Mouse (Mus musculus) C2C12 (cell line): Measurements from ENCODE around the gene Ggn.

ENCODE experiments used
- CTCF ChIP-seq: IDR thresholded peaks from one replicate; pipeline ENCODE4 v1.5.1; 2011; ENCODE audit not compliant: control insufficient read depth, insufficient read depth, insufficient read length
- MAX ChIP-seq: IDR thresholded peaks from one replicate; pipeline ENCODE4 v1.6.1; 2011; ENCODE audit warnings: mild to moderate bottlenecking, control low read depth
- MYOD1 ChIP-seq: IDR thresholded peaks from one replicate; pipeline ENCODE4 v1.6.1; 2011; ENCODE audit warnings: low read depth; ENCODE audit not compliant: control insufficient read depth, insufficient read length
- MYOG ChIP-seq: IDR thresholded peaks from one replicate; pipeline ENCODE4 v1.6.1; 2011; ENCODE audit not compliant: control insufficient read depth, insufficient read length; ENCODE audit errors: extremely low read depth
- USF1 ChIP-seq: IDR thresholded peaks from one replicate; pipeline ENCODE4 v1.6.1; 2011; ENCODE audit warnings: low read depth, mild to moderate bottlenecking, control low read depth, moderate library complexity

DNA sequence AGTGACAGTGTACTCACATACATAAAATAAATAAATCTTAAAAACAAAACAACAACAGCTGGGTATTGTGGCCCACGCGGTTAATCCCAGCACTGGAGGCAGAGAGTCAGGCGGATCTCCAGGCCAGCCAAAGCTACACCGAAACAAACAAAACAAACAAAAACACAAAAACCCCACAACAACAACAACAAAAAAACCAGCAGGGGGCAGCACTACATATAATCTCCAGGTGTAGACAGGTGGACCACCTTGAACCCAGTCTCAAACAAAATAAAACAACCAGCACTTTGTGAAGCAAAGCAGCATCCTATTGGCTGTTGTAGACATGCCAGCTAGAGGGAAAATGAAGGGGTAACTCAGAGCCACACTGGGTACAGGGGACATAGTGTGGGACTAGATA is 8.1 kb downstream of the Ggn start:
- no peak for TF ChIP-seq CTCF
- no peak for TF ChIP-seq MYOD1
- TF ChIP-seq USF1 = no peak
- no peak for TF ChIP-seq MYOG
- no peak for TF ChIP-seq MAX
